Mouse (Mus musculus): ENCODE data around the gene Stard10. TPM values are rescaled to one million over a fixed set of nuclear protein-coding genes. Genes with fewer than 3 reads are reported as not detected.

Stard10 gene
- polyA plus RNA-seq, 2 experiments: 28.1 to 30.7 TPM

DNA sequence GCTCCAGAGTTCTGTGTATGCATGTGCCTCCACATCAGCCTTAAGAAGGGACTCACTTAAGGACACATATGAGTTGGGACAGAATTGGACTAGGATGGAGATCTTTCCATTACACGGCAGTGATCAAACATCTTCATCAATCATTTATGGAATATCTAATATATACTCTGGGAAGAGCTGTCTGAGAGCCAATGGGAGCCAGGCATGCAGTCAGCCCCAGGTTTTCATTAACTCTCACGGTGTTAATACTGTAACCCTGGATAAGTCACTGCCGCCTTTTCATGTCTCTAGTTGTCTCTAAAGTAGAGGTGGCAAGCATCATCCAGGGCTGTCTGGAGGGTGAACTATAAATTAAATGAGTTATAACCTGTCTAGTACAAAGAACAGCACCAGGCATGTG, 3.9 kb upstream of the Stard10 start:
- no peak overlapping the region for H3K4me3 ChIP-seq (replicated peaks; ENCODE audit: low read length)
- H3K4me2 ChIP-seq (replicated peaks; ENCODE audit: low read depth, low read length, severe bottlenecking): no peak overlapping the region
- WGBS: 56% methylated on average over 3 of the region's 3 CpGs
- no peak overlapping the region for H3K9ac ChIP-seq (ENCODE audit: low read depth, low read length, severe bottlenecking)
- TF ChIP-seq POLR2A (IDR thresholded peaks at IDR 0.05; ENCODE audit: borderline replicate concordance, extremely low read depth, insufficient read depth, insufficient read length): no peak
- H3K4me1 ChIP-seq (ENCODE audit: control insufficient read depth, insufficient read depth, low read length): peaks cover 4% of the 10 kb centered on the region; the same call in 1 of the 2 replicates
- no peaks in the 10 kb centered on the region; the same call in 1 of the 2 replicates for H3K27me3 ChIP-seq (ENCODE audit: control insufficient read depth, insufficient read depth, low read length)
- H3K36me3 ChIP-seq (ENCODE audit: control insufficient read depth, insufficient read depth, low read length): no peaks in the 10 kb centered on the region
- no peaks in the 10 kb centered on the region for H3K9me3 ChIP-seq (ENCODE audit: control insufficient read depth, low read length)
- no peak for DNase-seq (ENCODE audit: low spot score)
- no peak overlapping the region for H3K27ac ChIP-seq (replicated peaks; ENCODE audit: low read depth, low read length)
- no peak for ATAC-seq (ENCODE audit: low FRiP score, low read depth)

DNA sequence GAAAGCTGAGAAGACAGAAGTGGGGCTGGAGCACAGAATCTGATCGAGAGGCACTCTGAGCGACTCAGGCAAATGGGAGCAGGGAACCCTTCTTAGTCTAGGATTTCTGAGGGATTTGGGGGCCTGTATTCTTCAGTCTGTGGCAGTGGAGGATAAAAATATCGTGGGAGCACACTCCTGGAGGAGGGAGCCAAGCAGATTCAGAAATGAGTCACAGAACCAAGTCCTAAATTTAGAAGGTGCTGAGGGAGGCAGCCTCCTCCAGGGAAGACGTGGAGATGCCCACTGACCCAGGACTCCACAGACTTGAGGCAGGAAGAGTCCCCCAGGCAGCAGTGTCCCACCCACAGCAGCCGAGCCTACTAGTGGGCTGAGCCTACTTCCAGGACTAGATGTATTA, 2.5 kb upstream of the Stard10 start:
- no peak overlapping the region for H3K27ac ChIP-seq (replicated peaks; ENCODE audit: low read depth, low read length)
- no peaks in the 10 kb centered on the region for H3K9me3 ChIP-seq (ENCODE audit: control insufficient read depth, low read length)
- TF ChIP-seq POLR2A (IDR thresholded peaks at IDR 0.05; ENCODE audit: borderline replicate concordance, extremely low read depth, insufficient read depth, insufficient read length): no peak
- 71% methylated on average over 5 of the region's 5 CpGs for whole genome bisulfite sequencing
- H3K9ac ChIP-seq (ENCODE audit: low read depth, low read length, severe bottlenecking): no peak overlapping the region
- no peaks in the 10 kb centered on the region; the same call in 1 of the 2 replicates for H3K27me3 ChIP-seq (ENCODE audit: control insufficient read depth, insufficient read depth, low read length)
- peaks cover 4% of the 10 kb centered on the region; the same call in 1 of the 2 replicates for H3K4me1 ChIP-seq (ENCODE audit: control insufficient read depth, insufficient read depth, low read length)
- H3K4me2 ChIP-seq (replicated peaks; ENCODE audit: low read depth, low read length, severe bottlenecking): no peak overlapping the region
- no peak for DNase-seq (ENCODE audit: low spot score)
- H3K4me3 ChIP-seq (replicated peaks; ENCODE audit: low read length): no peak overlapping the region
- ATAC-seq (ENCODE audit: low FRiP score, low read depth): no peak
- no peaks in the 10 kb centered on the region for H3K36me3 ChIP-seq (ENCODE audit: control insufficient read depth, insufficient read depth, low read length)

DNA sequence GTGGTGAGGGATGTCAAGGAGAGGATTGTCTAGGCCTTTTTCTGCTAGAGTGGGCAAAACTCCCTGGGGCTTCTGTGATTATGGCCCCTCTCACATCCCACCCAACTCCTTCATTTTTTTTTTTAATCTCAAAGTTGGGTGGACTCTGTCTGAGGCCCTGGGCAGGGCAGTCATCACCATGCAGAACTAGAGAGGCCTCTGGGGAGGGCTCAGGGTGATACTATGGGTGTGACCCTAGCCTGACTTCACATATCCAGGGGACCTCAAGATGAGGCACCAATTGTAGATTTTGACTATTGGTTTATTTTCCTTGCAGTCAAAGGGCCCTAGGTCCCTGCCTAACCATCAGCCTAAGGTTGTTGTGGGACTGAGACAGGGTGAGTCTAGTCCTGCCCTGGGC, 1.2 kb upstream of the Stard10 start:
- ATAC-seq (ENCODE audit: low FRiP score, low read depth): no peak
- H3K9me3 ChIP-seq (ENCODE audit: control insufficient read depth, low read length): no peaks in the 10 kb centered on the region
- no peak for TF ChIP-seq POLR2A (IDR thresholded peaks at IDR 0.05; ENCODE audit: borderline replicate concordance, extremely low read depth, insufficient read depth, insufficient read length)
- H3K4me3 ChIP-seq (replicated peaks; ENCODE audit: low read length): no peak overlapping the region
- H3K4me2 ChIP-seq (replicated peaks; ENCODE audit: low read depth, low read length, severe bottlenecking): no peak overlapping the region
- H3K27me3 ChIP-seq (ENCODE audit: control insufficient read depth, insufficient read depth, low read length): no peaks in the 10 kb centered on the region; the same call in 1 of the 2 replicates
- H3K9ac ChIP-seq (ENCODE audit: low read depth, low read length, severe bottlenecking): no peak overlapping the region
- H3K27ac ChIP-seq (replicated peaks; ENCODE audit: low read depth, low read length): no peak overlapping the region
- H3K36me3 ChIP-seq (ENCODE audit: control insufficient read depth, insufficient read depth, low read length): no peaks in the 10 kb centered on the region
- H3K4me1 ChIP-seq (ENCODE audit: control insufficient read depth, insufficient read depth, low read length): peaks cover 6% of the 10 kb centered on the region; the same call in 1 of the 2 replicates
- no peak for DNase-seq (ENCODE audit: low spot score)

DNA sequence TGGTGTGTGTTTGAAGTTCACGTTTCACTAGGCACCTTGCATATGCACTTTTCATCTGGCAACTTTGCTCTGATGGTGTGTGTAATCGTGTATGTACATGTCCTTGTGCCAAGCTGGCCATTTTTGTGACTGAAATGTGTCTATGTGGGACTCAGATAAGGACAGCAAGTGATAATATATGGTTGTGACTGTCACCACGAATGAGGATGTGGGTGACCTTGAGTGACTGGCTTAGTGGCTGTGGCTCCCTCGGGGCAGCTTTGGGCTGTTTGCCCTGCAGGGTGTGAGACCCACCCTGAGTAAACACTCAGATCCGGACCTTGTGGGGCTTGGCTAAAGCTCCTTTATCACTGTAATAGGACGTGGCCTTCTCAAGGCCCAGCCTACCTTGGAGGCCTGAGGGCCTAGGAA, 290 bp upstream of the Stard10 start:
- no peaks in the 10 kb centered on the region for H3K36me3 ChIP-seq (ENCODE audit: control insufficient read depth, insufficient read depth, low read length)
- H3K4me3 ChIP-seq (replicated peaks; ENCODE audit: low read length): no peak overlapping the region
- no peak overlapping the region for H3K27ac ChIP-seq (replicated peaks; ENCODE audit: low read depth, low read length)
- TF ChIP-seq POLR2A (IDR thresholded peaks at IDR 0.05; ENCODE audit: borderline replicate concordance, extremely low read depth, insufficient read depth, insufficient read length): no peak
- WGBS: 64% methylated on average over 6 of the region's 6 CpGs
- H3K9me3 ChIP-seq (ENCODE audit: control insufficient read depth, low read length): no peaks in the 10 kb centered on the region
- DNase-seq (ENCODE audit: low spot score): no peak
- H3K9ac ChIP-seq (ENCODE audit: low read depth, low read length, severe bottlenecking): no peak overlapping the region
- H3K27me3 ChIP-seq (ENCODE audit: control insufficient read depth, insufficient read depth, low read length): no peaks in the 10 kb centered on the region; the same call in 1 of the 2 replicates
- ATAC-seq (ENCODE audit: low FRiP score, low read depth): no peak
- H3K4me1 ChIP-seq (ENCODE audit: control insufficient read depth, insufficient read depth, low read length): peaks cover 7% of the 10 kb centered on the region; the same call in 1 of the 2 replicates
- no peak overlapping the region for H3K4me2 ChIP-seq (replicated peaks; ENCODE audit: low read depth, low read length, severe bottlenecking)

DNA sequence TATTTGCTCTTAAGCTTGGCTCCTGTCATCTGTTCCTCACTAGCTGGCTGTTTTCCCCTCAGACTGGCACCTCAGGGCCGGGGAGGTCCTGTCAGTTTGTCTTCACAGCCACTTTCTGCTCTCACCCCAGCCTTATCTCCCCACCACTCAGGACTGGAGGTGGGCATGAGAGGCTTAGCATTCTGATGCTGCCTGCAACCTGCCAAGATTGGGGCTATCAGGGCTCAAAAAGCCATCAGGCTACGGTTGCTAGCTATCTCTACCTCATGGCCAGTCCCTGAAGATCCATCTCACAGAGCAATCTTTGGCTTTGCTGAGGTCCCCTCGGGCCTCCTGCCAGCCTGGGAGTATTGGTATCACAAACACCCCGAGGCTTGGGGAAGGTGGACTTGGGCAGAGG, 2.0 kb downstream of the Stard10 start:
- no peak overlapping the region for H3K27ac ChIP-seq (replicated peaks; ENCODE audit: low read depth, low read length)
- no peaks in the 10 kb centered on the region for H3K9me3 ChIP-seq (ENCODE audit: control insufficient read depth, low read length)
- no peak overlapping the region for H3K4me3 ChIP-seq (replicated peaks; ENCODE audit: low read length)
- ATAC-seq (ENCODE audit: low FRiP score, low read depth) (no peak), DNase-seq (ENCODE audit: low spot score) (no peak)
- H3K27me3 ChIP-seq (ENCODE audit: control insufficient read depth, insufficient read depth, low read length): no peaks in the 10 kb centered on the region; the same call in 1 of the 2 replicates
- H3K36me3 ChIP-seq (ENCODE audit: control insufficient read depth, insufficient read depth, low read length): no peaks in the 10 kb centered on the region
- TF ChIP-seq POLR2A (IDR thresholded peaks at IDR 0.05; ENCODE audit: borderline replicate concordance, extremely low read depth, insufficient read depth, insufficient read length): no peak
- no peak overlapping the region for H3K4me2 ChIP-seq (replicated peaks; ENCODE audit: low read depth, low read length, severe bottlenecking)
- H3K4me1 ChIP-seq (ENCODE audit: control insufficient read depth, insufficient read depth, low read length): peaks cover 7% of the 10 kb centered on the region; the same call in 1 of the 2 replicates
- H3K9ac ChIP-seq (ENCODE audit: low read depth, low read length, severe bottlenecking): no peak overlapping the region
- 73% methylated on average over 4 of the region's 4 CpGs for WGBS

DNA sequence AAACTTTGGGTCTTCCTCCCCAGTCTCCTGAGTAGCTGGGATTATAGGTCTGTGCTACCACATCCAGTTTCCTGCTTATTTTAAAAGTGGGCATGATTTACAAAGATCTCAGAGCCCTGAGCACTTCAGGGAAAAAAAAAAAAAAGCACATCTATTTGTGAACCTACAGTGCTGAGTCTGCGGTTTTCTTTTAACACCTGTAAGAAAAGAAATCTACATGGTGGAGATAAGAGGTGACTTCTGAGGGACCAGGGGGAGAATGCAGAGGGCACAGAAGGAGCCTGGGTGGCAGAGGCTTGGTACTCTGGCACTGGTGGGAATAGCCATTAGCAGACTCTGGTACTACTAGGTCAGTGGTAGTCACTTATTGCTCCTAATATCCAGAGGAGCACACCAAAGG, 2.9 kb downstream of the Stard10 start:
- Histone ChIP-seq H3K4me1 (ENCODE audit: control insufficient read depth, insufficient read depth, low read length) (peaks cover 7% of the 10 kb centered on the region; the same call in 1 of the 2 replicates), H3K9me3 (ENCODE audit: control insufficient read depth, low read length) (no peaks in the 10 kb centered on the region), H3K4me3 (replicated peaks; ENCODE audit: low read length) (no peak overlapping the region), H3K27me3 (ENCODE audit: control insufficient read depth, insufficient read depth, low read length) (no peaks in the 10 kb centered on the region; the same call in 1 of the 2 replicates), H3K27ac (replicated peaks; ENCODE audit: low read depth, low read length) (no peak overlapping the region), H3K9ac (ENCODE audit: low read depth, low read length, severe bottlenecking) (no peak overlapping the region), H3K4me2 (replicated peaks; ENCODE audit: low read depth, low read length, severe bottlenecking) (no peak overlapping the region), H3K36me3 (ENCODE audit: control insufficient read depth, insufficient read depth, low read length) (no peaks in the 10 kb centered on the region)
- WGBS: 80% methylated on average over 1 of the region's 1 CpGs
- DNase-seq (ENCODE audit: low spot score): no peak
- ATAC-seq (ENCODE audit: low FRiP score, low read depth): no peak
- TF ChIP-seq POLR2A (IDR thresholded peaks at IDR 0.05; ENCODE audit: borderline replicate concordance, extremely low read depth, insufficient read depth, insufficient read length): no peak
